In genomic region chr3:89456726-89457665, GRCm38 (mm10) we compare ENCODE assay signal across 9 mouse cellular contexts. TPM values are rescaled to one million over a fixed set of nuclear protein-coding genes. Genes with fewer than 3 reads are reported as not detected.
A peak's percentile ranks its signal among the peaks of the same experiment; 100 is the strongest.
DNase-seq lines count a peak whose midpoint lies in the region; ATAC-seq and TF ChIP-seq lines count a peak whose summit lies in the region.
"Had no signal": no experiment of that assay in that cellular context is flagged by ENCODE, and none has a peak within 500 bp of the region (broad histone marks: within the 10 kb centered on the region; RNA-seq: fewer than 3 reads in every experiment).

No protein-coding gene starts in this region.

- DNase-seq in right cerebral cortex, postnatal 14 days: peak; percentile 63
- DNase-seq in right cerebral cortex, postnatal 36 days (ENCODE audit: low spot score in 2 of 2): no peak
- DNase-seq in adrenal gland, adult 18-20 months (ENCODE audit: low spot score in 2 of 2): peak; percentile 68 to 72
- DNase-seq in embryo, embryonic 11.5 days (ENCODE audit: low read depth, low spot score): peak; percentile 75
- peak; percentile 58 for DNase-seq in hindbrain, postnatal 0 days (ENCODE audit: low spot score)
- peak; percentile 46 for DNase-seq in limb, embryonic 14.5 days (ENCODE audit: low spot score)
- peak; percentile 61 to 80 for DNase-seq in natural killer cell, adult 2 months (ENCODE audit: low spot score in 2 of 2)
- peak; percentile 51 to 60 for DNase-seq in urinary bladder, postnatal 36 days (ENCODE audit: low spot score in 2 of 2)

- H3K27me3 ChIP-seq in hindbrain, postnatal 0 days (ENCODE audit: insufficient read depth, low read length): no peaks in the 10 kb centered on the region
- H3K27me3 ChIP-seq in limb, embryonic 14.5 days (ENCODE audit: control insufficient read depth, insufficient read depth, low read length): no peaks in the 10 kb centered on the region
- H3K27me3 ChIP-seq: heart, embryonic 15.5 days had no signal

- 27% methylated on average over 10 of the region's 10 CpGs for WGBS in hindbrain, postnatal 0 days
- 33% methylated on average over 10 of the region's 10 CpGs for WGBS in limb, embryonic 14.5 days

- no peaks in the 10 kb centered on the region for H3K9me3 ChIP-seq in hindbrain, postnatal 0 days (ENCODE audit: low read length)
- H3K9me3 ChIP-seq in limb, embryonic 14.5 days (ENCODE audit: control insufficient read depth, low read length): no peaks in the 10 kb centered on the region
- H3K9me3 ChIP-seq: heart, embryonic 15.5 days had no signal

- H3K4me2 ChIP-seq in hindbrain, postnatal 0 days (ENCODE audit: low read depth, low read length): no peak overlapping the region
- H3K4me2 ChIP-seq in limb, embryonic 14.5 days (replicated peaks; ENCODE audit: low read depth, low read length, severe bottlenecking): no peak overlapping the region
- H3K4me2 ChIP-seq: heart, embryonic 15.5 days had no signal

- ATAC-seq in hindbrain, postnatal 0 days: no peak
- ATAC-seq in limb, embryonic 14.5 days (ENCODE audit: low FRiP score, low read depth): no peak

- 0 out of 2 replicates have a peak, but pooled peaks cover 3% of the 10 kb centered on the region for H3K36me3 ChIP-seq in hindbrain, postnatal 0 days (ENCODE audit: insufficient read depth, low read length)
- no peaks in the 10 kb centered on the region; the same call in 1 of the 2 replicates for H3K36me3 ChIP-seq in limb, embryonic 14.5 days (ENCODE audit: control insufficient read depth, insufficient read depth, low read length)
- H3K36me3 ChIP-seq: heart, embryonic 15.5 days had no signal

- no peak overlapping the region for H3K27ac ChIP-seq in hindbrain, postnatal 0 days
- H3K27ac ChIP-seq in limb, embryonic 14.5 days (replicated peaks; ENCODE audit: low read depth, low read length): no peak overlapping the region

- H3K9ac ChIP-seq in hindbrain, postnatal 0 days (replicated peaks; ENCODE audit: low read length): no peak overlapping the region
- H3K9ac ChIP-seq in limb, embryonic 14.5 days (ENCODE audit: low read depth, low read length, severe bottlenecking): no peak overlapping the region
- H3K9ac ChIP-seq: heart, embryonic 15.5 days had no signal

- TF ChIP-seq POLR2A in limb, embryonic 14.5 days (IDR thresholded peaks at IDR 0.05; ENCODE audit: borderline replicate concordance, extremely low read depth, insufficient read depth, insufficient read length): no peak

- H3K4me3 ChIP-seq in hindbrain, postnatal 0 days (ENCODE audit: low read length): no peak overlapping the region
- no peak overlapping the region for H3K4me3 ChIP-seq in limb, embryonic 14.5 days (replicated peaks; ENCODE audit: low read length)
- H3K4me3 ChIP-seq: heart, embryonic 15.5 days had no signal

- TF ChIP-seq CTCF in hindbrain, postnatal 0 days (IDR thresholded peaks at IDR 0.05; ENCODE audit: low read depth): peak; percentile 71

- H3K4me1 ChIP-seq in hindbrain, postnatal 0 days (ENCODE audit: insufficient read depth, low read length): no peaks in the 10 kb centered on the region
- peaks cover 7% of the 10 kb centered on the region for H3K4me1 ChIP-seq in limb, embryonic 14.5 days (ENCODE audit: control insufficient read depth, insufficient read depth, low read length)

RNA-seq across cellular contexts. Expression of gene Pmvk, which starts 2.7 kb away (rescaled TPM):
- total RNA-seq in adrenal gland, adult 18-20 months (2021): 10 to 100 TPM; 31.4 to 77.1 TPM
- 65.4 and 74.2 TPM in 2 replicates for total RNA-seq in hindbrain, postnatal 0 days (2014; rRNA removed)
- 117 and 120 TPM in 2 replicates for polyA plus RNA-seq in hindbrain, postnatal 0 days (2015; fragmentation: Nextera tagmentation; extraction: Ambion mirVana)
- 41.8 and 47.2 TPM in 2 replicates for polyA plus RNA-seq in limb, embryonic 14.5 days (2012; rRNA removed)
- polyA plus RNA-seq in limb, embryonic 14.5 days (2014; fragmentation: Nextera tagmentation; extraction: Ambion mirVana): 46.5 and 52.3 TPM in 2 replicates

RNA-seq across cellular contexts. Expression of gene Pbxip1, which starts 20.5 kb away (rescaled TPM):
- 10 to 100 TPM; 53.2 to 57.8 TPM for total RNA-seq in adrenal gland, adult 18-20 months (2021)
- 22.5 and 33.6 TPM in 2 replicates for total RNA-seq in hindbrain, postnatal 0 days (2014; rRNA removed)
- 28.5 and 31.3 TPM in 2 replicates for polyA plus RNA-seq in hindbrain, postnatal 0 days (2015; fragmentation: Nextera tagmentation; extraction: Ambion mirVana)
- polyA plus RNA-seq in limb, embryonic 14.5 days (2012; rRNA removed): 31.4 and 32.8 TPM in 2 replicates
- 17.9 and 21.2 TPM in 2 replicates for polyA plus RNA-seq in limb, embryonic 14.5 days (2014; fragmentation: Nextera tagmentation; extraction: Ambion mirVana)

RNA-seq across cellular contexts. Expression of gene Pygo2, which starts 27.0 kb away (rescaled TPM):
- 10 to 100 TPM; 40.7 to 40.9 TPM for total RNA-seq in adrenal gland, adult 18-20 months (2021)
- total RNA-seq in hindbrain, postnatal 0 days (2014; rRNA removed): 74.1 and 74.7 TPM in 2 replicates
- 28.8 and 31.0 TPM in 2 replicates for polyA plus RNA-seq in hindbrain, postnatal 0 days (2015; fragmentation: Nextera tagmentation; extraction: Ambion mirVana)
- polyA plus RNA-seq in limb, embryonic 14.5 days (2012; rRNA removed): 83.4 and 121 TPM in 2 replicates
- polyA plus RNA-seq in limb, embryonic 14.5 days (2014; fragmentation: Nextera tagmentation; extraction: Ambion mirVana): 58.3 and 65.3 TPM in 2 replicates

RNA-seq across cellular contexts. Expression of gene Shc1, which starts 38.8 kb away (rescaled TPM):
- 10 to 100 TPM; 75.5 to 87.1 TPM for total RNA-seq in adrenal gland, adult 18-20 months (2021)
- total RNA-seq in hindbrain, postnatal 0 days (2014; rRNA removed): 29.6 and 33.4 TPM in 2 replicates
- 12.8 and 13.9 TPM in 2 replicates for polyA plus RNA-seq in hindbrain, postnatal 0 days (2015; fragmentation: Nextera tagmentation; extraction: Ambion mirVana)
- polyA plus RNA-seq in limb, embryonic 14.5 days (2012; rRNA removed): 134 and 166 TPM in 2 replicates
- 72.5 and 80.0 TPM in 2 replicates for polyA plus RNA-seq in limb, embryonic 14.5 days (2014; fragmentation: Nextera tagmentation; extraction: Ambion mirVana)

RNA-seq across cellular contexts. Expression of gene Cks1b, which starts 38.8 kb away (rescaled TPM):
- 10 to 100 TPM; 14.3 to 19.6 TPM for total RNA-seq in adrenal gland, adult 18-20 months (2021)
- 43.6 and 45.6 TPM in 2 replicates for total RNA-seq in hindbrain, postnatal 0 days (2014; rRNA removed)
- 103 and 107 TPM in 2 replicates for polyA plus RNA-seq in hindbrain, postnatal 0 days (2015; fragmentation: Nextera tagmentation; extraction: Ambion mirVana)
- polyA plus RNA-seq in limb, embryonic 14.5 days (2012; rRNA removed): 247 and 268 TPM in 2 replicates
- 473 and 476 TPM in 2 replicates for polyA plus RNA-seq in limb, embryonic 14.5 days (2014; fragmentation: Nextera tagmentation; extraction: Ambion mirVana)

Comparison
In these comparisons a context has a peak if more than half of its experiments do, and no peak if none do; other contexts are left out.
1. DNase-seq: peak in right cerebral cortex, postnatal 14 days (single experiment), adrenal gland, adult 18-20 months (2 of 2), embryo, embryonic 11.5 days (single experiment), hindbrain, postnatal 0 days (single experiment), limb, embryonic 14.5 days (single experiment), natural killer cell, adult 2 months (2 of 2) and urinary bladder, postnatal 36 days (2 of 2); none in right cerebral cortex, postnatal 36 days (0 of 2).